Mouse (Mus musculus) left cerebral cortex, postnatal 36 days (tissue): ENCODE measurements around the gene Clip3. TPM values are rescaled to one million over a fixed set of nuclear protein-coding genes. Genes with fewer than 3 reads are reported as not detected.

Experiments
- DNase-seq, 2 experiments: peaks; one replicate each; pipeline ENCODE4 v3.0.0; 2021 to 2022; ENCODE audit warnings: low spot score in 2 of 2, mixed read lengths in 1 of 2
- intact Hi-C: fragments of 180-260 bp; cut with DNase I; formaldehyde crosslinking; loops from one replicate; pipeline ENCODE4 v1.15.1; 2025
- total RNA-seq, 2 experiments: library from RNA; stranded (reverse); gene quantifications; 2 replicates each; pipeline ENCODE4 v1.2.3; 2021

Clip3 gene
- total RNA-seq, 2 experiments from 2014 or later = 491 to 494 TPM

DNA sequence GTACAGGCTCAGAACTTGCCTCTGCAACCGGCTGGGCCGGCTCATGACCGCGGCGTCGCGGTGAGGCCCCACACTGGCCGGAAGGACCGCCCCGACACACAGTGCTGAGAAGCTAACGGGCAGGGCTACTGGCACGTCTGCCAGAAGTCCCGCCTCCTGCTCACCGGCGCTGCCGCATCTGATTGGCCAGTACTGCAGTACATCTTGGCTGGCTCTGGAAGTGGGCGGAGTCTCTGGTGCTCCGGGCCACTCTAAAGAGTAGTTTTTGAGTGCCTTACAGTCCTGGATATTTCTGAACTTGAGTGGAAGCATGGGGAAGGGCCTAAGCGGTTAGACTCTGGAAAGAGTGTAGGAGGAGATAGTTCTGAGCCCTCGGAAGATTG lies 30.7 kb downstream of the Clip3 start:
- intact Hi-C loops = no loop called here
- peak; percentile 96 for DNase-seq

DNA sequence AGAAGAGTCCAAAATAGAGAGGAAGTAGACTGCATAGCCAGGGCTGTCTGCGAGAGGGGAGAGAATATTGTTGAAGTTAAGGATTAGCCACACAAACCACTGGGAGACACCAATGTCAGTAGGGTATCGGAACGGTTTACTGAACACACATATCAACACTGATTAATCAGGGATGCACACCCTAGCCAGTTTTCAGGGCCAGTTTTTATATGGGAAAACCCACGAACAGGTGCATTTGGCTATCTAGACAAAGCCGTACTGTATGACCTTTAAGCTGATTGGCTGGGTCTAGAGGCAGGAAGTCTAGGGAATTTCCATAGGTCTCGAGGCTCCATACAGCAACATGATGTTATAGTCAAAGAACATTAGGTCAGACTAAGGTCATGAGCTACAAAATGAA lies 31.3 kb downstream of the Clip3 start:
- DNase-seq = no peak
- intact Hi-C loops = no loop called here

DNA sequence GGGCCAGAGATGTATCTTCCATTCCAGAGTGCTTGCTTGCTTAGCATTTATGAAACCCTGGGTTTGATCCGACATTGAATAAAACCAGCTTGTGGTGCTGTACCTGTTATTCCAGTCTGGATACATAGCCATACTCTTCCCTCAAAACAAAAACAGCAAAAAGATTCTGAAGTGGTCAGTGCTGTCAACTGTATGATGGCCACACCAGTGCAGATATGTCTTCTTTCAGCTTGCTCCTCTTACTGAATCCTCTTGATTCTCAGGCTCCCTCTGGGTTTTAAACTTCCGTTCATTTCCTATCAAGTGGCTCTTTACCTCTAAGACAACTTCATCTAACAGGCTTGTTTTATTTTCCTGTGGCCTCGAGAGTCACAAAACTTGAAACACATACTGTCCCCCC lies 32.3 kb downstream of the Clip3 start, which contains the start of gene Sdhaf1:
TSS of gene Sdhaf1 (minus strand) at position 101 of the 400 bp plus-strand sequence.
- intact Hi-C loops = no loop called here
- DNase-seq = no peak

DNA sequence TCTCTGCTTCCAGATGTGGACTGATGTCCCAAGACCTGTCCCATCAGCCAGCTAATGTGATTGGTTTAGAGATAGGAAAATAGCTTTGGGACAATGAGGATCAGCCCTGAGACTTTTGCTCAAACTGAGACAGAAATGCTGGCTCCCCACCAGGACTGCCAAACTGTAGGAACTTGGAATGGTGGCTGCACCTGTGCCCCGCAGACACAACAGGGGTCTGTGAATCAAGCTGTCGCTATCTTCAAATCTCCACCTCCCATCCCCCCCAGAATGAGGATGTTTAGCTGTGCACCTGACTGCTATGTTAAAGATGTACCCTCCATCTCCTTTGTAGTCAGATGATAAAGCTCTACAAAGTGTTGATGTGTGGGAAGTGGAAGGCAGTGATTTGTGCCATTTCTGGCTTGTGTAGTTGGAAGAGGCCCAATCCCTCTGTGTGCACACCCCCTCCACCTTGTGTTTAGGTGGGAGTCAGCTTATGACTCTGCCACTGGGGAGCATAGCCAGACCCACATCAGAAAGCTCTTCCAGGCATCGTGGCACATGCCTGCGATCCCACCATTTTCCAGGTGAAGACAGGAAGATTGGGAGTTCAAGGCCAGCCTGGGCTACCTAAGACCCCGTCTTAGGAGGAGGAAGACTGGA lies 32.9 kb downstream of the Clip3 start:
- DNase-seq = peak in 1 of 2 experiments; percentile 73
- intact Hi-C loops = no loop called here

DNA sequence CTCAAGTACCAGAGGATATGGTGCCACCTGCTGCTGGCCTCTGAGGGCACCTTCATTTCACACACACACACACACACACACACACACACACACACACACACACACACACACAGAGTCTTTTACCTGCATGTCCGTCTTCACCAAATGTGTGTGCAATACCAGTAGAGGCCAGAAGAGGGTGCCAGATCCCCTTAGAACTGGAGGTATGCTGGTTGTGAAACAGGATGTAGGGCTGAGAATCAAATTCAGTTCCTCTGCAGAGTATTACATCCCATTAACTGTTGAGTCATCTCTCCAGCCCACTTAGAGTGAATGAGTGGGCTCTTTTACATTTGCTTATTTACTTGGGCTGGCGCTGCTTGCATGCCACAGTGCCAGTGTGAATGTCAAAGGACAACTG lies 33.8 kb downstream of the Clip3 start:
- intact Hi-C loops = no loop called here
- DNase-seq = no peak

DNA sequence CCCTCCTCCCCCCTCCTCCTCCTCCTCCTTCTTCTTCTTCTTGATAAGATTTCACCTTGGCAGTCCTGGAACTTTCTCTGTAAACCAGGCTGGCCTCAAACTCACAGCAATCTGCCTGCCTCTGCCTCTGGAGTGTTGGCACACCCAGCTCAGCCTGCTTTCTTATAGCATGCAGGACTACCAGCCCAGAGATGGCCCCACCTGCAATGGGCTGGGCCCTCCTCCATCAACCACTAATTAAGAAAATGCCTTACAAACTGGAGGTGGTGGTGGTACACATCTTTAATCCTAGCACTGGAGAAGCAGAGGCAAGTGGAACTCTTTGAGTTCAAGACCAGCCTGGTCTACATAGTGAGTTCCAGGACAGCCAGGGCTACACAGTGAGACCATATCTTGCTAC lies 34.9 kb downstream of the Clip3 start:
- no peak for DNase-seq
- intact Hi-C loops = no loop called here

DNA sequence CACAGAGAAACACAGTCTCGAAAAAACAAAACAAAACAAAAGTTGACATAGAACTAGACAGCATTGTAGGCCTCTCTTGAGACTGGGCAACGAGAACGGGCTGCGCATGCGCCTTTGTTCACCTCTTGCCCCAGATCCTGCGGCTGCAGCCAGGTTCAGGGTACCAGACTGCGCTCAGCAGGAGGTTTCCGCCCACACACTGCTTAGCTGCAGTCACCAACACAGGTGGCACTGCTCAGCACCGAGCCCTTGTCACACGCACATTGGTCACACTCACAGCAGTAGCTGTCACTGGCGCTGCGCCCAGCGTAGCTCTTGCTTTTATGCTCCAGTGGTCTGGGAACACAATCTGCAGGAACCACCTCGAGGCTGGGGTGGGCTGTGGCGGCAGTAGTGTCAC lies 35.6 kb downstream of the Clip3 start:
- intact Hi-C loops = no loop called here

DNA sequence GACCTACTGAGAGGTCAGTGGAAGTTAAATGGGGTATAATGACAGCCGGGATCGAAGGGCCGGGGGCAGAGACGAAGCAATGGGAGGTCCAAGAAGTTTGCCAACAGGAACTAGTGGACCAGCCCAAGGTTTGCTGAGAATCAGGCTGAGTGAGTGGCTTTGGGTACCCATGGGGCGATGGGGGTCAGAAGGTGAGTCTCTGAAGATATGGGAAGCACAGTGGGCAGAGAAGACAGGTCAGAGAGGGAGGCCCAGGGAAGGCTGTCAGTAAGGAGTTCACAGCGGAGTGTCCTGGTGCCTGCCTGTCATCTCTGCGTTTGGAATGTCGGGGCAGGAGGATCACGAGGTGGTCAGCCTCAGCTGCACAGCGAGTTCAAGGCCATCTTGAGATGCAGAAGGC lies 36.9 kb downstream of the Clip3 start:
- no peak for DNase-seq
- intact Hi-C loops = no loop called here

More for the DNA sequence above, 35.6 kb downstream of the Clip3 start:
- no peak for DNase-seq

DNA sequence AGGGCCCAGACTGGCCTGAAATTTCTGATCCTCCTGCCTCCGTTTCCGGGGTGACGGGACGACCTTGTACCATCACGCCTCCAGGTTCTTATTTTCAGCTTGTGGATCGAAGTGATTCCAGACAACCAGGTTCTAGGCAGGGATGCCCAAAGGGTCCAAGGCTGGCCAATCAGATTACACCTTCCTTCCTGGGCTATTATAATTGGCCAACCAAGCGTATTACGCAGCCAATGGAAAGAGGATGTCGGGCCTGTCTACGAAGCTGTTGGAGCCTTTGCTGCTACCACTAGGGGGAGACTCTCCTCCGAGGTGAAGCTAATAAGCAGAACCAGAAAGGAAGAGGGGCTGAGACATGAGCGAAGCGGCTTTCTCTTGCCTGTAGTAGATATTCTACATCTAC lies 40.4 kb downstream of the Clip3 start:
- intact Hi-C loops = no loop called here
- DNase-seq = peak; percentile 88 to 89

DNA sequence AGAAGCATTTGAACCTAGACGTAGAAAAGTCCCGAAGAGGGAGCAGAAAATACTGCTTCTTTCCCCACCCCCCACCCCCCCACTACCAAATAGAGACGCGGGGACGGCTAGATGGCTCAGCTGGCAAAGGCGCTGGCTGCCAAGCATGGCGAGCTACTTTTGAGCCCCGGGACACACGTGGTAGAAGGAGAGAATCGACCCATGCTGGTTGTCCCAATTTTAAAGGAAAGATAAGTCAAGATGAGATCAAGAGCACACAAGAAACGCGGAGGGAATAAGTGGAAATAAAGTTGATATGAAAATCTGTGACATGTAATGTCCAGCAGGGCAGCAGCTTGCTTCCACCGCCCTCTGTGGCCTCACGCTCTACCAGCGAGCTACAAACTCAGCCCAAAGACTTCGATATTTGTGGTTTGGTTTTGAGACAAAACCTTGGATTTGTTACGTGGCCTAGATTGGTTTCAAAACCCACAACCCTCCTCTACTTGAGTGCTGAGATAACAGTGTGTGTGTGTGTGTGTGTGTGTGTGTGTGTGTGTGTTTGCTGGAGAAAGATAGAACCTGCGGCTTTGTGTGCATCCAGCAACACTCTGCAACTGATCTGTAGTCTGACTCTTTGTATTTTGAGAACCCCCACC lies 41.2 kb downstream of the Clip3 start:
- intact Hi-C loops = no loop called here
- no peak for DNase-seq

DNA sequence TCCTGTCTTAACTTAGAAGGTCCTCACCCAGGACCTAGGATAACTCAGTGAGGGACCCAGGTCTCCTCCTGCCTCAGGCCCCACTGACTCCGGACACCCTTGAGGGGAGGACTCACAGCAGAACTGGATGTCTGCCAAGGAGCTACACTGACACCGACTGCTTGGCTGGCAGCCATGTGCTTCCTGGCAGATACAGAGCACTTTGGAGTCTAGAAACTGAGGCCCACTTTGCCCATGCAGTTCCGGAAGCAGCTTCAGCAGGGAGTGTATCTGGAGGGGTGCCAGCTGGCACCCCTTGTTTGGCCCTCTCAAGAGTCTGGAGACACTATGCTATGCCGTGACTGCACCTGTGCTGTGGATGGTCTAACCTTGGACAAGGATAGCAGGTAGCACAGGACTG lies 41.9 kb downstream of the Clip3 start:
- intact Hi-C loops = no loop called here
- DNase-seq = peak; percentile 67 to 73

DNA sequence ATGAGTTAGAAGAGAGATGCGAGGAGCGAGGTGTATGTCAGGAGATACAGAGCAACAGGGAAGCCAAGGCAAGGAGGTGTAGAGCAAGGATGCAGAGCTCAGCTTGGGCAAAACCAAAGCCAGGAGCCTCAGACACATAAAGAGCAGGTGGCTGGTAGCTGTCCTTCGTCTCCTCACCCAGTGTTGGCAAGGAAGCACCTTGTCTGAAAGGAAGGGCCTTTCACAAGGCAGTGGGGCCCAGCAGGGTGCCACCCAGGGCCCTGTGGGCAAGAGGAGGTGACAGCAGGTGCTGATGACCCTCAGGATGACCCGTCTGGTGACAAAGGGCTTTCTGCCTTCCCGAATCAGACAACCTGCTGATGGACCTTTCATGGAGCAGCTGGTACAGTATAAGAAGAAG lies 43.0 kb downstream of the Clip3 start:
- intact Hi-C loops = no loop called here
- DNase-seq = no peak

DNA sequence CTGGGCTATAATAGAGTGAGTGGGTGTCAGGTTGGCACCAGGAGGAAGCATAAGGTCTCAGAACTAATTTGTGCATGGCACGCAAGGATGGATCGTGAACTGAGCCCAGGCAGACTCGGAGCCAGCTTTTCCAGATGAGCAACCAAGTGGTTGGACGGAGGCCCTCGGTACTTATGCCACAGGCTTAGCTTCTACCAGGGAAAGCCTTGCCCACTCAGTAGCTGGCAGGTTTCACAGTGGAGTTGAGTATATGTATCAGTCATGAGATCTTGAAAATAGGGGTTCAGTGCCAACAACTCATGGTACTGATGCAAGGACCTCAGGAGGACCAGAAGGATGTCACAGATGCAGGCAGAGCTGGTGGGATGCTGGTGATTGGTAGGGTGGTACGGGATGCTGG lies 44.2 kb downstream of the Clip3 start:
- intact Hi-C loops = loop anchor here (2.0 kb wide), 1 partner anchor 97 kb away; no protein-coding TSS in a partner anchor
- DNase-seq = no peak

DNA sequence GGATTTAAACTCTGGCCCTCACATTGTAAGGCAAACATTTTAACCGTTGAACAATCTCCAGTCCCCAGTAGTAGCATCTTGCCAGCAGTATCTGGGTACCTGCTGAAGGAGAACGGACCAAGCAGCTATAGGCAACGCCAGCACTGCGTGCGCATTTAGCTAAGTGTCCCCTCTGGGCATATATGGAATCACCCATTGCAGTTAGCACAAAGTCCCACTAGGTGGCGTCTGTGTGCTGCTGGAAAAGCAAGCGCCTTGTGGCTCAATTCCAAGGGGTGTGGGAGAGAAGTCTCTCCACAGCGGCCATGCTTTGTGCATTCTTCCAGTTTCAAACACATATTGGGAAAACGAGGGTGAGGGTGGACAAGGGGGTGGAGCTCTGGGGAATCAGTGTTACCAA lies 44.9 kb downstream of the Clip3 start:
- peak; percentile 87 to 88 for DNase-seq
- intact Hi-C loops = loop anchor here (2.0 kb wide), 1 partner anchor 96 kb away; no protein-coding TSS in a partner anchor

DNA sequence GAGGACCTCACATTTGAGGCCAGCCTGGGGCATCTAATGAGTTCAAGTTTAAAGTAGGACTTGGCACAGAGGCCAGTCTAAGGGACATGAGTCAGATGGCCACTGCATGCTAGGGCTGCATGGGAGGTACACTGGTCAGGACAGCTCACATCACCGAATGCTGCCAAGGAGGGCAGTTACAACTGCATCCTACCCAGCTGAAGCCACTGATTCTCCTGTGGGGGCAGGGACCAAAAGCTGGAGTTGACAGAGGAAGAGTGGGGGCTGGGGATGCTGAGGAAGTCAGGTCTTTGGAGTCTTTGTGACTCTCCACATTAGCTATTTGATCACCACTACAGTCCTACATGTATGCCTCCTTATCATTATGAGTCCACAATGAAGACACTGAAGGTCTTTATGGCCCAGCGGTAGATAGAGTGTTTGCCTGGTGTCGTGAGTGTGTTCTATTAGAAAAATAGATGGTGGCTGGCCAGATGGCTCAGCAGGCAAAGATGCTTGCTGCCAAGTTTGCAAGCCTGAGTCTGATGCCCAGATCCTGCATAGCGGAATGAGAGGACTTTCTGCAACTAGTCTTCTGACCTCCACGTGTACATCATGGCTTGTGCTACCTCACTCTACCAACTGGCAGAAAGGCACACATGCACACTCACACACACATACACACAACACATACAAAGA lies 48.0 kb downstream of the Clip3 start:
- no peak for DNase-seq
- intact Hi-C loops = no loop called here

DNA sequence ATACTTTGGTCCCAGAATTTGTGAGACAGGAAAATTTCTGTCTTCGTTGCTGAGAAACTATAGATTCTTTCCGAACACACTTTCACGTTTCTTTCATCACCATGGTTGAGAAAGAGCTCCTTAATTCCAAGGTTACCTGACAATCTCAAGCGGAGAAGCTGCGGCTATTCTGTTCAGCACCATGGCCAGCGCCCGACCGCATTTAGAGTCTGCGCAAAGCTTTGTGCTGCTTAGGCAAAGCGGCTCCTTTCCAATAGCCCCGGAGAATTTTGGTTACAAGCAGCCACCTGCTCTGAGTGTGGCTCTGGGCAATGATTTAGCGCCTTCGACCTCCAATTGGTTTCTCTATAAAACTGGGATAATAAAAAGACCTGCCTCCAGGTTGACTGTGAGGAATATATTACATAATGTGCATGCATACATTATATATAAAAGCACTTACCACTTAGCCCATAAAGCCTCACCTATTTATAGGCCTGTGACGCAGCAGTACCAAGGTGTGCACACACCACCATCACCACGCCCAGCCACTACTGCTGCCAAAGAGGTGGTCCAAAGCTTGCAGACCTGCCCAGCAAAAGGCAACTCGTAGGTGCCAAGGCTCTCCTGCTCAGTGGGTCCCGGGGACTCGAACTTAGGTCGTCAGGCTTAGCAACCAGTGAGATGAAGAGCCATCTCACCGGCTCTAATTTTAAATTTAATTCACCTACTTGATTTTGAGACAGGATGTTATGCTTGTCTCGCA lies 55.3 kb downstream of the Clip3 start:
- DNase-seq = no peak
- intact Hi-C loops = no loop called here

DNA sequence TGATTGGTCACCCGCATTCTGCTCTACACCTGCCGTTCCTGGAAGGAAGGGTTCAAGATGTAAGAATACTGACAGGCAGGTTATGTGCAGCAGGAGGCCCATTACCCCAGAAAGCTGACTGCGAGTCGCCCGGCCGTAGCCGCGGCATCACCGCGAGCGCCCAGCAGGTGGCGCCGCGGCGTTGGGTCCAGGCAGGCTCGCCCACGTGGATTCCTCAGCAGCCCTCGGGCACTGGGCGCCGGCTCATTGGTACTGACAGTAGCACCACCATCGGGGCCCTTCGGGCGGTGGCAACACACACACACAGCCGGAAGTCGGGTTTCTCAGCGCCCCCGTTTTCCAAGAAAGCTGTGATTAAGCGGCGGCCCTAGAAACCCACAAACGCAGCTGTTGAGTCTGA lies 56.3 kb downstream of the Clip3 start:
- intact Hi-C loops = no loop called here
- DNase-seq = peak; percentile 82

DNA sequence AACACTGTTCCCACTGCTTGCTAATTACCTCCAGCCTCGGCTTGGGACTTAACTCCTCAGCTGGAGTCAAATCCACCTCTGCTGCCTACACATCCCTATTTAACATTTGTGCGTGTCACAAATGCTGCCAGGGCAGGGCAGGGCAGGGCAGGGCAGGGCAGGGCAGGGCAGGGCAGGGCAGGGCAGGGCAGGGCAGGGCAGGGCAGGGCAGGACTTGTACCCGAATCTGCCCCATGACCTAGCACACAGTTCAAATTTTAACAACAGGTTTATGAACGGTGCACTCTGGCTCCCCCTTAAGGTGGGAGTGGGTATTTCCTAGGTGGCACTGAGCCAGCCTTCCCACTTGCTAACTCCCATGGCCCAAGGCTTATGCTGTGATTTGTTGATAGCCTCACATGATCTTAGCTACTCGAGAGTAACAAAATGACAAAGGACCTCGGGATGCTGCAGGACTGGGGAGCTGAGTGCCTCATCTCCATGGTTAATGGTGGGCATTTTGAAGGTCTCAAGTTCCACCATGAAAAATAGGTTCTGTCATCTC lies 61.8 kb downstream of the Clip3 start:
- peak; percentile 58 to 61 for DNase-seq
- intact Hi-C loops = no loop called here

DNA sequence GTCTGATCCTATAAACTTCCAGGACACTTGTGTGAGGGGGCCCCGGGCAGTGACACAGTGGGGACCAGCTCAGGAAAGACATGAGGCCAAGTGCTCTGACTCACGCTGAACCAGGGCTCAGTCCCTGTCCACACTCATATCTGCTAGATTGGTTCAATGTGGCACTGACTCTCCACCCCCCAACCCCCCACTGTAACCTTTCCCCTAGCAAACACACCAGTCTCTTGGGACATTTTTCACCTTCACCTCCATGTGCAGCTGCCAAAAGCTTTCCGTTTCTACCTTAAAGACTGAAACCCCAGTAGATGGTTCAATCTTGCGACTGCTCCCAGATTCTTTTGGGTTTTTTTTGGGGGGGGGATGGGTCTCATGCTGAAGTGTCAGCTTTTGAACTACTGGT lies 62.5 kb downstream of the Clip3 start:
- DNase-seq = no peak
- intact Hi-C loops = no loop called here
